Mouse (Mus musculus) olfactory bulb, adult 2 months (tissue): Measurements from ENCODE around the gene Kansl2.

Source experiments
- CTCF ChIP-seq: fragments of 200-500 bp; IDR thresholded peaks from 2 replicates; pipeline ENCODE4 v1.5.1; 2012; ENCODE audit warnings: low read depth, mild to moderate bottlenecking, low read length, moderate library complexity; ENCODE audit not compliant: insufficient read depth
- POLR2A ChIP-seq: fragments of 200-500 bp; IDR thresholded peaks from 2 replicates; pipeline ENCODE4 v1.6.1; 2012; ENCODE audit warnings: mild to moderate bottlenecking, low read depth, low read length, moderate library complexity; ENCODE audit not compliant: insufficient read depth

DNA sequence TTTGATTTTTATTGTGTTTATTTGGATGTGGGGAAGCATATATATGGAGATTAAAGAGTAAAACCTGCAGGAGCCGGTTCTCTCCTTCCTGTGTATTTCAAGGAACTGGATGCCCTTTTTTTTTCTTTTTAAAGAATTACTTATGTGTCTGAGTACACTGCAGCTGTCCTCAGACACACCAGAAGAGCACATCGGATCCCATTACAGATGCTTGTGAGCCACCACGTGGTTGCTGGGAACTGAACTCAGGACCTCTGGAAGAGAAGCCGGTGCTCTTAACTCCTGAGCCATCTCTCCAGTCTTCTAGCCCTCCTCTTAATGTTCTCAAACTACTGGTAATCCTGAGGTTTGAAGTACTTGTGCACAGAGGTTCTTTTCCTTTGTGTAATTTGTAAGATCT, 3.9 kb upstream of the Kansl2 start:
- TF ChIP-seq POLR2A, result no peak
- no peak for TF ChIP-seq CTCF
